Mouse (Mus musculus) R1 (cell line): ENCODE results near the gene Antxr1.

Experiments used
- DNase-seq: peaks from one replicate; pipeline ENCODE4 v3.0.0-alpha.2; 2018; ENCODE audit warnings: low read depth, low spot score

Antxr1 gene

GRCm38 (mm10) chr6:87143594-87143993 lies 192.0 kb downstream of the Antxr1 start:
- no peak for DNase-seq

GRCm38 (mm10) chr6:87142239-87142638 lies 193.4 kb downstream of the Antxr1 start:
- no peak for DNase-seq

- no peak for DNase-seq
Observed at GRCm38 (mm10) chr6:87139796-87140553, 195.6 kb downstream of the Antxr1 start.

GRCm38 (mm10) chr6:87138479-87138878 lies 197.1 kb downstream of the Antxr1 start:
- no peak for DNase-seq

- no peak for DNase-seq
Observed at GRCm38 (mm10) chr6:87133966-87134546, 201.6 kb downstream of the Antxr1 start.

GRCm38 (mm10) chr6:87133520-87133919 lies 202.1 kb downstream of the Antxr1 start:
- DNase-seq, result no peak

- no peak for DNase-seq
Observed at GRCm38 (mm10) chr6:87131078-87131477, 204.5 kb downstream of the Antxr1 start.

GRCm38 (mm10) chr6:87130628-87131027 lies 205.0 kb downstream of the Antxr1 start:
- no peak for DNase-seq

- no peak for DNase-seq
Observed at GRCm38 (mm10) chr6:87129861-87130260, 205.8 kb downstream of the Antxr1 start.

- no peak for DNase-seq
Observed at GRCm38 (mm10) chr6:87127049-87127753, 208.4 kb downstream of the Antxr1 start.

GRCm38 (mm10) chr6:87123973-87124372 lies 211.6 kb downstream of the Antxr1 start:
- DNase-seq, result no peak

GRCm38 (mm10) chr6:87123406-87123805 lies 212.2 kb downstream of the Antxr1 start:
- DNase-seq, result no peak

- DNase-seq, result no peak
Observed at GRCm38 (mm10) chr6:87121961-87122360, 213.7 kb downstream of the Antxr1 start.

GRCm38 (mm10) chr6:87120661-87121060 lies 215.0 kb downstream of the Antxr1 start:
- DNase-seq, result peak; percentile 69

GRCm38 (mm10) chr6:87119975-87120374 lies 215.6 kb downstream of the Antxr1 start:
- DNase-seq, result no peak

GRCm38 (mm10) chr6:87119066-87119837 lies 216.4 kb downstream of the Antxr1 start:
- peak; percentile 85 for DNase-seq

GRCm38 (mm10) chr6:87116596-87116995 lies 219.0 kb downstream of the Antxr1 start:
- DNase-seq, result no peak

- DNase-seq, result no peak
Observed at GRCm38 (mm10) chr6:87115981-87116380, 219.6 kb downstream of the Antxr1 start.

- DNase-seq, result no peak
Observed at GRCm38 (mm10) chr6:87112125-87112524, 223.5 kb downstream of the Antxr1 start.

GRCm38 (mm10) chr6:87111493-87111892 lies 224.1 kb downstream of the Antxr1 start:
- DNase-seq, result no peak

GRCm38 (mm10) chr6:87104123-87104796 lies 231.4 kb downstream of the Antxr1 start, which contains the start of gene D6Ertd527e:
Gene D6Ertd527e (plus strand): TSS chr6:87104746.
- no peak for DNase-seq
